Mouse (Mus musculus) layer of hippocampus, adult 2 months (tissue): Measurements from ENCODE around the gene Bmpr1b. TPM values are rescaled to one million over a fixed set of nuclear protein-coding genes. Genes with fewer than 3 reads are reported as not detected.

Experiments used
- DNase-seq, 2 experiments: peaks; one replicate each; pipeline ENCODE4 v3.0.0; 2022; ENCODE audit warnings: low spot score in 2 of 2
- H3K27ac ChIP-seq: fragments of 200-600 bp; 2 replicates; pipeline ENCODE4 v1.8.1; 2022
- H3K4me3 ChIP-seq: fragments of 200-600 bp; 2 replicates; pipeline ENCODE4 v1.8.1; 2022; ENCODE audit warnings: mild to moderate bottlenecking
- CTCF ChIP-seq: fragments of 200-600 bp; conservative IDR thresholded peaks from 2 replicates; pipeline ENCODE4 v1.8.1; 2022; ENCODE audit warnings: antibody characterized with exemption, mild to moderate bottlenecking, moderate library complexity
- total RNA-seq, 2 experiments: library from RNA; stranded (reverse); gene quantifications; 2 replicates each; pipeline ENCODE4 v1.2.3; 2021

The Bmpr1b gene
- total RNA-seq, 2 experiments from 2014 or later: 19.7 to 21.0 TPM

GRCm38 (mm10) chr3:141946846-141947245 is 222.4 kb downstream of the Bmpr1b start:
- no peak for DNase-seq
- Histone ChIP-seq H3K27ac (no peak overlapping the region), H3K4me3 (no peak overlapping the region)
- TF ChIP-seq CTCF: no peak

GRCm38 (mm10) chr3:141943317-141943742 is 225.9 kb downstream of the Bmpr1b start:
- Histone ChIP-seq H3K27ac (no peak overlapping the region), H3K4me3 (no peak overlapping the region)
- TF ChIP-seq CTCF: no peak
- DNase-seq: no peak

DNA sequence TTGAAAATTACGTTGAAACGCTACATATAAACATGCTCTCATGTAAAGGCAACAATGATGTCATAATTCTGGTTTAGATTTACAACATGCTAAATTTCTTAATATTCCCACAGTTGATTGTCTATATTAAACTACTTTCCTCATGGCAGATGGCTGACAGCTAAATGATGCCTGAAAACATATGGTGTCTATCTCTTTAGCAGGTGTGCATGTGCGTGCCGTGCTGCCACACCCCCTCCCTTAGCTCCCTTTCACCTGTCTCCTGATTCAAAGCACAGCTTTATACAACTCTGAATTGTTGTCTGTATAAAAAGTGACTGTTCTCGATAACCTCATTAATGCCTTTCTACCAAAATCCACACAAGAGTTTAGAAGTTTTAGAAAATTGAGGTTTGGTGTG is 229.0 kb downstream of the Bmpr1b start:
- DNase-seq: no peak
- Histone ChIP-seq H3K4me3 (no peak overlapping the region), H3K27ac (no peak overlapping the region)
- TF ChIP-seq CTCF: no peak

DNA sequence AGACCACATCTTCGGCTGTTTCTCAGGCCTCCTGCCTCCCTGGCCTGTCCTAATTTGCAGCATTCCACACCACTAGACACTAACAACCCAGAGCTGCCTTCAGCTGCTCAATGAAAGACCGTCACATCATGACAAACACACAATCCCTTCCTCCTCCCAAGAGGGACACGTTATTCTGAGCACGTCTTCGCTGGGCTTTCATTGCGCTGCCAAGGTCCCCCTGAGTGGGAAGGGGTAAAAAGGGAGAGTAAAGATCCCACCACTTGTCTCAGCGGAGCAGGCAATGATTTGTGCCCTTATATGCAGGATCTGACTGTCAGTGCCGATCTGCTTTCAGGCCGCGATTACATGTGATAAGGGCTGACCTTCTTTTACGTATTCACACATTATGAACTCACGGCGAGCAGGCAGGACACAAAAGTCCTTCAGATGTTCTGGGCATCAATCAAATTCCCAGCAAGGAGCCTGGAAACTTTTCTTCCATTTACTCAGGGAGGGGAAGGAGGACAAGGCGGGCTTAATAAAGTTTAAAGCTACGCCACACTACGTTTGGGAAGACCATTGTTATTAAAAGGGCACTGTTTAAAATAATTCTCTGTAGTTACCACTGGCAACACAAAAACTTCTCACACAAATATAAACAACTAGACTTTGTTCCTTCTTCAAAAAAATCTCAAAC is 232.5 kb downstream of the Bmpr1b start:
- Histone ChIP-seq H3K27ac (peak overlapping the region; percentile 86), H3K4me3 (peak overlapping the region; percentile 14; the same call in 1 of the 2 replicates)
- no peak for TF ChIP-seq CTCF
- peak in 1 of 2 experiments; percentile 13 for DNase-seq

DNA sequence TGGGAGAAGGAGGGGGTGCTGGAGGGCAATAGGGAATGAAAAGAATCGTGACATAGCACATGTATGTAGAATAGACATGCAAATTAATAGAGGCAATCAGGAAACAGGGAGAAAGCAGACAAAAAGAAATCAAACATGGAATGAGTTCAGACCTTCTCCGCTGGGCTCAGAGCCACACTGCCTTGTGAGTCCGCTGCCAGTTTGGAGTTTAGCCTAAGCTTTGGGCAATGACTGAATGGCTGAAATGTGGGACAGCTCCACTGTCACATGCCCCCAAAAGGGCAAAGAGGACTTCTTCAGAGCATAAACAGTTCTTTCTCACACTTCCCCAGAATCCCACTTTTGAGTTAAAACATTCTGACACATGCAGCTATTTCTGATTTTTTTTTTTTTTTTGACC is 236.3 kb downstream of the Bmpr1b start:
- Histone ChIP-seq H3K4me3 (no peak overlapping the region), H3K27ac (peak overlapping the region; percentile 87)
- TF ChIP-seq CTCF: 0 out of 2 replicates have a peak, but pooled peaks have one; percentile 8
- DNase-seq: peak; percentile 47 to 64

GRCm38 (mm10) chr3:141931372-141932092 is 237.7 kb downstream of the Bmpr1b start:
- Histone ChIP-seq H3K4me3 (peak overlapping the region; percentile 31), H3K27ac (peak overlapping the region; percentile 87)
- no peak for TF ChIP-seq CTCF
- DNase-seq: peak in 1 of 2 experiments; percentile 10

GRCm38 (mm10) chr3:141923442-141923841 is 245.8 kb downstream of the Bmpr1b start:
- Histone ChIP-seq H3K4me3 (no peak overlapping the region), H3K27ac (no peak overlapping the region)
- no peak for DNase-seq
- TF ChIP-seq CTCF: no peak

GRCm38 (mm10) chr3:141921161-141921560 is 248.1 kb downstream of the Bmpr1b start:
- no peak for DNase-seq
- no peak overlapping the region for H3K4me3 ChIP-seq
- no peak for TF ChIP-seq CTCF
- H3K27ac ChIP-seq: no peak overlapping the region

- no peak overlapping the region for H3K4me3 ChIP-seq
- TF ChIP-seq CTCF: no peak
- no peak for DNase-seq
- H3K27ac ChIP-seq: no peak overlapping the region
Measured at GRCm38 (mm10) chr3:141919661-141920060, 249.6 kb downstream of the Bmpr1b start.

GRCm38 (mm10) chr3:141917166-141917565 is 252.1 kb downstream of the Bmpr1b start:
- TF ChIP-seq CTCF: no peak
- Histone ChIP-seq H3K4me3 (no peak overlapping the region), H3K27ac (no peak overlapping the region)
- no peak for DNase-seq

GRCm38 (mm10) chr3:141915995-141916394 is 253.2 kb downstream of the Bmpr1b start:
- DNase-seq: no peak
- TF ChIP-seq CTCF: no peak
- Histone ChIP-seq H3K4me3 (no peak overlapping the region), H3K27ac (no peak overlapping the region)

DNA sequence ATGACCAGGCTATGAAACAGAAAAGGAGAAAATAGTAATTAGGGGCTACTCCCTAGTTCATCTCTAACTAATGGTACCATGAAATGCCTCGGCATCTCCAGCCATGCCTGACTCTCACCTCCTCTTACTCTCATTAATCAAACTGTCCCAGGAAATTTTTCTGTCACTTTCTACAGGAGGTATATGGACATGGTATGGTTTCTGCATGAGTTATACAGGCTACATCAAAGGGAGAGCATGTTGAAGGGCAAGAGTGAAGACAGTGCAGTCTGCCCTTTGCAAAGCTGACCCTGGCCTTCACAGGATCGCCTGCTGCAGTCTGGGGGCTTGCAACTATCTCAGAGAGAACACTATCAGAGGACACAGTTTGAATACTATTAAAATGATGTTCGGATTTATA is 254.6 kb downstream of the Bmpr1b start:
- no peak for DNase-seq
- TF ChIP-seq CTCF: no peak

GRCm38 (mm10) chr3:141909136-141909535 is 260.1 kb downstream of the Bmpr1b start:
- Histone ChIP-seq H3K27ac (no peak overlapping the region), H3K4me3 (no peak overlapping the region)
- no peak for TF ChIP-seq CTCF
- DNase-seq: no peak

More for the DNA sequence above, 254.6 kb downstream of the Bmpr1b start:
- Histone ChIP-seq H3K27ac (no peak overlapping the region), H3K4me3 (no peak overlapping the region)
